Mouse (Mus musculus) gastrocnemius, postnatal 4 days (tissue): ENCODE measurements around the gene 4930430A15Rik. TPM values are rescaled to one million over a fixed set of nuclear protein-coding genes. Genes with fewer than 3 reads are reported as not detected.

Experiments used
- DNase-seq, 2 experiments: peaks; one replicate each; pipeline ENCODE4 v3.0.0; 2021 to 2022; ENCODE audit warnings: low spot score in 2 of 2, mixed read lengths in 2 of 2
- long read RNA-seq, 2 experiments: library from polyadenylated mRNA; stranded (forward); transcript quantifications; one replicate each; pipeline ENCODE4 v2.0.0; 2021
- total RNA-seq, 2 experiments: library from RNA; stranded (reverse); gene quantifications; 2 replicates each; pipeline ENCODE4 v1.2.3; 2021

4930430A15Rik gene
- total RNA-seq: not detected
- long read RNA-seq, experiment 1: 0 reads
- long read RNA-seq, experiment 2: 0 reads

DNA sequence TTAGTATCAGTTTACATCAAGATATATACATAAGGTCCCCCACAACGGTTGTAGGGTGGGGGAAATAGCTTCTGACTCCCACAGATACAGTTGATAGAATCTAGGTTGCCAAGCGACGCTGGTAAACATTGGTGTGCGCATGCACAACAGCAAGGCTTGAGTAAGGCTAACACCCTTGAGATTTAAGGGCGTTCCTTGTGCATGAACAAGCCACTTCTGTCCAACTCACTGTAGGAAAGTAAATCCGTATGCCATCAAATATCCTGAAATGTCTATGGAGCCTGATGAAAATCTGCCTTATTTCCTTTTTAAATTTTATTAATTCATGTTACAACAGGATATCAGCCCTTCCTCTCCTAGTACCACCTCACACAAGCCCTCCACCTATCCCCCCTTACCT is at the start of gene 4930430A15Rik:
TSS of gene 4930430A15Rik (minus strand) at position 101 of the 400 bp plus-strand sequence.
- DNase-seq: no peak

DNA sequence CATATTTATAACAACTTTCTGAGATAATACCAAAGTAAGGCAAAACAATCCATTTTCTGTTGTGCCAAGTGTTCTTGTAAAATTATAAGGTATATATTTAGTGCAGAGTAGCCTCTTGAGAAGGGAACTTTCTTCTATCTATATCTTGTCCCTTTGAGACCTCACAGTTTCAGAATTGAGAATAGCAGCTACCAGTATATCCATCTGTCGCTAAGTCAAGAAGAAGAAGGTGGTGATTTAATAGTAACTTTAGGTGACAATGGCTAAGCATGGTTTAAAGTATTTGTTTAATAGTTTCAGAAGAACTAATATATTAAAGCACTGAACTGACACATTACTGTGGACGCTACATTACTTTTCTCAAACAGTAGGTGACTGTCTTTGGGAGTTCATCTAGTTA is 44.6 kb upstream of the 4930430A15Rik start, which contains the start of gene Olfr1277:
TSS of gene Olfr1277 (minus strand) at position 101 of the 400 bp plus-strand sequence.
- DNase-seq: no peak

DNA sequence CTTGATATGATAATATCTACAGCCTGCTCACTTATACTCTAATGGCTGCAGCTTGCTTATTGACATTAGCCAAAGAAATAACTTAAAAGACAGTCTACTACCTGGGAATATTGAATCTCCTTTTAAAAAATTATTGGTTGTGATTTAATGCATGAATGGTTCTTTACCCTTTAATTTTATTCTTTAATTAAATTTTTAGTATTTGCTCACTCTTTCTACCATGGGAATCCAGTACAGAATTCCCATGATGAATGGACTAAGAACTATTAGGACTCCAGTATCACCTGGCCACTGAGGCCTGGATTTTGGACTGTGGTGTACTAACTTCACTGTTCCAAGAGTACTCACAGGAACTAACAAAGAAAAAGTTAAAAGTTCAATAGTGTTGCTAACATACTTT is 24.8 kb upstream of the 4930430A15Rik start, which contains the start of gene Olfr1276:
TSS of gene Olfr1276 (plus strand) at position 301 of the 400 bp plus-strand sequence.
- no peak for DNase-seq

DNA sequence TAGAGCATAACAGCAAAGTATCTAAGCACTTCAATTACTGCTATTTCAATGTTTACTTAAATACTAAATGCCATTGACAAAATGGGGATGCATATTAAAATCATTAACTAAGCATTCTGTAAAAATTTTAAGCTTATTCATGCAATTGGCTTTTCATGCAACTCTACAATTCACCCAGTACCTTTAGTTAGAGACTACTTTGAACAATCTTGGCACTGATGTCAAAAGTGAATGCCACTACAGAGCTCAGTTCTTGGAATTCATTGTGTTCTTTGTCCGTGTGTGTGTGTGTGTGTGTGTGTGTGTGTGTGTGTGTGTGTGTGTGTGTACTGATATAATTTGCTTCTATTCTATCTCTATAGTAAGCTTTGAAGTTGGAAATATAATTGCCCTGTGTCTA is 5.8 kb upstream of the 4930430A15Rik start, which contains the start of gene Olfr1275:
TSS of gene Olfr1275 (minus strand) at position 101 of the 400 bp plus-strand sequence.
- DNase-seq: no peak

DNA sequence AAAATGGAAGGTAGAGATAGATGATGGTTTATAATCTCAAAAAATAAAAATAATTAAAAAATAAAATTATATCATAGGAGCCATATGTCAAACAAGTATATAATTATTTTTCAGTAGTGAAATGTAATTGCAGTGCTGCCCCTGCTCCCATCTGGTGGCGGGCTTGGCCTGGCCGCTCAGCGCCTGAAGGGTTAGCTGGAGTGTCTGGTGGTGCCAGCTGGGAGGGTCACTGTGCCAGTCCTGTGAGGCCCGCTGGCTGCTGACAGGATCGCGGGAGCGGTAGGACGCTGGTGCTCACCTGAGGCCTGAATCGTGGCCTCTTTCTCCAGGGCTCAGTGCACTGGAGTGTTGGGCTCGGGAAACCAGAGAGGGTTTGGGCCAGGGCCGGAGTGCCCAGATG is 47.3 kb downstream of the 4930430A15Rik start:
- no peak for DNase-seq

DNA sequence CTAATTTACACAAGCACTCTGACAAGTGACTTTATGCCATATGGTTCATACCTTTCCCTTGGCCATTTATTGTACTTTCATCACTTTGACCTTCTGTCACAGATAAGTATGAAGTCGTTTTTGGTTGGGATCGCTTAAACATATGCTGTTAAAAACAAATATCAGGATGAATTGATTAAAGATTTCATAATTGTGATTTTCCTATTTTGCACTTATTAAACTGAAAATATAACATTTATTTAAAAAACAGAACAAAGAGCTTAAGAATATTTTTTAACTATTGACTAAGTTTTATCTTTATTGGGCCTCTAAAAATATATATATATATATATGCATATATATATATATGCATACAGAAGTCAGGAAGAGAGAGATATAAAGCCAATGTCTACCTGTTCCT is 76.6 kb downstream of the 4930430A15Rik start, which contains the start of gene Gm15130:
TSS of gene Gm15130 (minus strand) at position 101 of the 400 bp plus-strand sequence.
- DNase-seq: no peak

DNA sequence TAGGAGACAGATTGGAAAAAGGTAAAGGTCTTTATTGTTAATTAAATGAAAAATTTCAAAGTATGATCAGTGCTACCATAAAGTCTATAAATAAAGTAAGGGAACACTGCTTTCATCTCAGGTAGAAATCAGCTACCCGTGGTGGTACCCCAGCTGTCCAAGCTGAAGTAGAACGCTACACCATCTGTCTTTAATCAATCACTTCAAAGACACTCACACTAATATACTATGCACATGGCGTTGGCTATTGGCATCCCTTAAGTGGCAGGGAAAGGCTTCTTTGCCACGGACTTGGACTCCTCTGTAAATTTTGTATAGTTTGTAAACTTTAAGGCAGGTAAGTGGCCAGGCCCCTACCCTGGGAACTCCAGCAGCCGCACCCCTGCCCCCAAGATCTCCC is 93.7 kb downstream of the 4930430A15Rik start:
- DNase-seq: no peak

Other genes starting within 250 kb of the 4930430A15Rik start
- not detected for gene Gm13941, start 123.6 kb downstream of the 4930430A15Rik start, total RNA-seq
- not detected for gene Gm15130, start 76.7 kb downstream of the 4930430A15Rik start, total RNA-seq
- not detected for gene Olfr1275, start 5.7 kb upstream of the 4930430A15Rik start, total RNA-seq
- not detected for gene Olfr1276, start 24.9 kb upstream of the 4930430A15Rik start, total RNA-seq
- not detected for gene Olfr1277, start 44.5 kb upstream of the 4930430A15Rik start, total RNA-seq
- not detected for gene Olfr1278, start 60.5 kb upstream of the 4930430A15Rik start, total RNA-seq
- not detected for gene Olfr1279, start 71.0 kb upstream of the 4930430A15Rik start, total RNA-seq
- gene Olfr1280, start 84.4 kb upstream of the 4930430A15Rik start, total RNA-seq: not detected
- not detected for gene Olfr1281, start 96.9 kb upstream of the 4930430A15Rik start, total RNA-seq
- not detected for gene Olfr1282, start 106.5 kb upstream of the 4930430A15Rik start, total RNA-seq
- not detected for gene Olfr1283, start 137.2 kb upstream of the 4930430A15Rik start, total RNA-seq
- gene Olfr1284, start 145.9 kb upstream of the 4930430A15Rik start, total RNA-seq: not detected
- gene Olfr1286, start 193.5 kb upstream of the 4930430A15Rik start, total RNA-seq: not detected
- not detected for gene Olfr1287, start 219.5 kb upstream of the 4930430A15Rik start, total RNA-seq
- gene Olfr1288, start 244.5 kb upstream of the 4930430A15Rik start, total RNA-seq: not detected